Mouse (Mus musculus) cortical plate, adult 2 months (tissue): ENCODE results near the gene Rsg1. TPM values are rescaled to one million over a fixed set of nuclear protein-coding genes. Genes with fewer than 3 reads are reported as not detected.

Source experiments
- H3K27ac ChIP-seq: fragments of 200-500 bp; 2 replicates; pipeline ENCODE4 v1.5.1; 2012; ENCODE audit warnings: low read length, control low read depth, inconsistent platforms; ENCODE audit not compliant: insufficient read depth
- H3K4me1 ChIP-seq: fragments of 200-500 bp; 2 replicates; pipeline ENCODE4 v1.6.1; 2011; ENCODE audit warnings: low read length; ENCODE audit not compliant: control insufficient read depth, insufficient read depth
- H3K4me3 ChIP-seq: fragments of 200-500 bp; 2 replicates; pipeline ENCODE4 v1.5.1; 2011; ENCODE audit warnings: mild to moderate bottlenecking, low read length, control low read depth; ENCODE audit not compliant: insufficient read depth
- CTCF ChIP-seq: fragments of 200-500 bp; IDR thresholded peaks from 2 replicates; pipeline ENCODE4 v1.5.1; 2011; ENCODE audit warnings: mild to moderate bottlenecking, control low read depth, low read length; ENCODE audit not compliant: insufficient read depth; ENCODE audit errors: extremely low read depth
- POLR2A ChIP-seq: fragments of 200-500 bp; IDR thresholded peaks from 2 replicates; pipeline ENCODE4 v1.6.1; 2011; ENCODE audit warnings: mild to moderate bottlenecking, low read length, control low read depth; ENCODE audit not compliant: insufficient read depth; ENCODE audit errors: extremely low read depth
- polyA plus RNA-seq: library from polyadenylated mRNA; depleted of rRNA; stranded (reverse); fragments of >200 nt; gene quantifications from 2 replicates; pipeline ENCODE4 v1.2.3, GENCODE M21; 2012

Gene Rsg1
- polyA plus RNA-seq, 1 experiment = 3.3 TPM

GRCm38 (mm10) chr4:141210524-141211219, 3.1 kb upstream of the Rsg1 start:
- Histone ChIP-seq H3K4me3 (peak overlapping the region; percentile 44), H3K27ac (peak overlapping the region; percentile 84), H3K4me1 (peaks cover 4% of the 10 kb centered on the region; the same call in 1 of the 2 replicates)
- no peak for TF ChIP-seq POLR2A
- TF ChIP-seq CTCF = no peak

DNA sequence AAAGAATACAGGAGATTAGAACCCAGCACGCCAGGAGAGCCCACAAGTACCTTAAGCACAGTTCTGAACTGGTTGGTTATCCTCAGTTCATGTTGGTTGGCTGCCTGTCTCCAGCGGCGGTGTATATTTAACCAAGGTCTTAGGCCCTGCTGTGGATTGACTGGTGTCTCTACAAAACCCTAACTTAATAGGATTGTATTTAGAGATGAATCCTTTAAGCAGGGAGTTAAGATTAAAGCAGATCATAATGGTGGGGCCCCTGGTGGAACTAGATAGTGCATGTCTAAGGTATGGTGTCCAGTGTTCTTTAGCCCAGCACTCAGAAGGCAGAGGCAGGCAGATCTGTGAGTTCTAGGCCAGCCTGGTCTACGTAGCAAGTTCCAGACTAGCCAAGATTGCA, 2.1 kb upstream of the Rsg1 start:
- Histone ChIP-seq H3K4me1 (peaks cover 4% of the 10 kb centered on the region; the same call in 1 of the 2 replicates), H3K27ac (no peak overlapping the region), H3K4me3 (no peak overlapping the region)
- no peak for TF ChIP-seq POLR2A
- TF ChIP-seq CTCF = no peak

GRCm38 (mm10) chr4:141212892-141213291, 864 bp upstream of the Rsg1 start:
- Histone ChIP-seq H3K4me1 (peaks cover 4% of the 10 kb centered on the region; the same call in 1 of the 2 replicates), H3K27ac (no peak overlapping the region)

GRCm38 (mm10) chr4:141213342-141213741, 414 bp upstream of the Rsg1 start:
- Histone ChIP-seq H3K4me3 (no peak overlapping the region; the same call in 1 of the 2 replicates), H3K27ac (no peak overlapping the region), H3K4me1 (peaks cover 4% of the 10 kb centered on the region; the same call in 1 of the 2 replicates)
- TF ChIP-seq CTCF (no peak), POLR2A (no peak)

More at GRCm38 (mm10) chr4:141212892-141213291, 864 bp upstream of the Rsg1 start:
- TF ChIP-seq CTCF = no peak
- no peak for TF ChIP-seq POLR2A
- H3K4me3 ChIP-seq = no peak overlapping the region

- peak overlapping the region; percentile 37 for H3K4me3 ChIP-seq
- no peak overlapping the region for H3K27ac ChIP-seq
- TF ChIP-seq POLR2A (no peak), CTCF (no peak)
These were observed 638 bp downstream of the Rsg1 start for GRCm38 (mm10) chr4:141214337-141214851.

GRCm38 (mm10) chr4:141219583-141220213, 5.9 kb downstream of the Rsg1 start:
- TF ChIP-seq CTCF (no peak), POLR2A (no peak)
- Histone ChIP-seq H3K27ac (no peak overlapping the region), H3K4me1 (no peaks in the 10 kb centered on the region), H3K4me3 (no peak overlapping the region)

More at GRCm38 (mm10) chr4:141214337-141214851, 638 bp downstream of the Rsg1 start:
- H3K4me1 ChIP-seq = peaks cover 4% of the 10 kb centered on the region; the same call in 1 of the 2 replicates

DNA sequence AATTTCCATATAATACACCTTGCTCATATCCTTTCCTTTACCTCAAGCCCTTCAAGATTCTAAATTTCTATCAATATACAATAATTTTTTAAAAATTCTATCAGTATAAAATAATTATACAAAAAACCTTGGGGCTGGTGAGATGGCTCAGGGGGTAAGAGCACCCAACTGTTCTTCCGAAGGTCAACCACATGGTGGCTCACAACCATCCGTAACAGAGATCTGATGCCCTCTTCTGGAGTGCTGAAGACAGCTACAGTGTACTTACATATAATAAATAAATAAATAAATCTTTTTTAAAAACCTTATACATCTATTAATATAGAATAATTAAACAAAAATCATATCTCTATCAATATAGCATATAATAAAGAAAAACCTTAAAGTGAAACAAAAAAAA, 8.1 kb downstream of the Rsg1 start:
- Histone ChIP-seq H3K4me1 (no peaks in the 10 kb centered on the region), H3K27ac (no peak overlapping the region), H3K4me3 (no peak overlapping the region)
- TF ChIP-seq CTCF = no peak
- no peak for TF ChIP-seq POLR2A

GRCm38 (mm10) chr4:141222752-141223151, 9.0 kb downstream of the Rsg1 start:
- TF ChIP-seq CTCF = no peak
- TF ChIP-seq POLR2A = no peak
- no peaks in the 10 kb centered on the region for H3K4me1 ChIP-seq
- no peak overlapping the region for H3K27ac ChIP-seq
- H3K4me3 ChIP-seq = no peak overlapping the region

DNA sequence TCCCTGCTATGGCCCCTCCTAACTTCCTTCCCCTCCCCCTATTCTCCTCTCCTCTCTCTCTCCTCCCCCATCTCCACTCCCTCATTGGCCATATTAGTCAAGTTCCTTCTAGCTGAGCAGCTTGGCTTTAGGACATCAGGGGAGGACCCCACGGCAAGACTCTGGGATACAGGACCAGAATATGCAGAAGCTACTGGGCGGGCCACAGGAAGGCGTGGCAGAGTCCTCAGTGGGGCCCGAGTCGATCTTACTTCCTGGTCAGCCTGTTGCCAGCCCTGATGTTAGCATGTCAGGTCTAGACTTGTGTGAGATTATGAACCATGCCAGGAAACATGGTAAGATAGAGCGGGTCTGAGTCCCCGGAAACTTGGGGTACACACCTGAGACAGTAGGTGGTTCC, 14.9 kb downstream of the Rsg1 start:
- no peak overlapping the region for H3K4me3 ChIP-seq
- H3K4me1 ChIP-seq = no peaks in the 10 kb centered on the region
- TF ChIP-seq CTCF = no peak
- no peak for TF ChIP-seq POLR2A
- H3K27ac ChIP-seq = no peak overlapping the region

- Histone ChIP-seq H3K4me1 (no peaks in the 10 kb centered on the region), H3K4me3 (no peak overlapping the region), H3K27ac (no peak overlapping the region)
- TF ChIP-seq POLR2A = no peak
- TF ChIP-seq CTCF = no peak
These were observed 19.4 kb downstream of the Rsg1 start for GRCm38 (mm10) chr4:141233196-141233595.
